Mouse (Mus musculus) liver, embryonic 16.5 days (tissue): Measurements from ENCODE around the gene Speer4d. TPM values are rescaled to one million over a fixed set of nuclear protein-coding genes. Genes with fewer than 3 reads are reported as not detected.
"Not testable (repeated sequence)": the region's sequence is repeated elsewhere in the genome, so short reads cannot be mapped to it uniquely, and the experiment has no call there.

Experiments used
- ATAC-seq: fragments of 200-750 bp; cut with Nextera tagmentation; 2 replicates; pipeline ENCODE4 v1.8.0; 2017; ENCODE audit warnings: low read depth, mild to moderate bottlenecking, moderate number of reproducible peaks, moderate library complexity
- H3K27ac ChIP-seq: fragments of 300-500 bp; sonication (generic); 2 replicates; pipeline ENCODE4 v1.5.1; 2014; ENCODE audit warnings: mild to moderate bottlenecking, low read length
- H3K27me3 ChIP-seq: fragments of 300-500 bp; sonication (generic); 2 replicates; pipeline ENCODE4 v1.6.1; 2014; ENCODE audit warnings: low read depth, low read length, mixed read lengths; ENCODE audit not compliant: control insufficient read depth, insufficient read depth
- H3K36me3 ChIP-seq: fragments of 300-500 bp; sonication (generic); 2 replicates; pipeline ENCODE4 v1.6.1; 2014; ENCODE audit warnings: mild to moderate bottlenecking; ENCODE audit not compliant: control insufficient read depth, insufficient read depth
- H3K4me1 ChIP-seq: fragments of 300-500 bp; sonication (generic); 2 replicates; pipeline ENCODE4 v1.6.1; 2014; ENCODE audit warnings: low read depth, low read length, mixed read lengths; ENCODE audit not compliant: control insufficient read depth
- H3K4me2 ChIP-seq: fragments of 300-500 bp; sonication (generic); 2 replicates; pipeline ENCODE4 v1.6.1; 2014; ENCODE audit warnings: low read depth, low read length, mixed read lengths
- H3K4me3 ChIP-seq: fragments of 300-500 bp; sonication (generic); 2 replicates; pipeline ENCODE4 v1.5.1; 2014; ENCODE audit warnings: low read depth, mild to moderate bottlenecking, low read length
- H3K9ac ChIP-seq: fragments of 300-500 bp; sonication (generic); 2 replicates; pipeline ENCODE4 v1.6.1; 2014; ENCODE audit warnings: low read depth, low read length
- H3K9me3 ChIP-seq: fragments of 300-500 bp; sonication (generic); replicated peaks from 2 replicates; pipeline ENCODE4 v1.6.1; 2016; ENCODE audit warnings: low read length; ENCODE audit not compliant: control insufficient read depth
- WGBS: fragments of 180-500 bp; shearing (Covaris S2); extraction: QIAGEN DNeasy Blood & Tissue Kit; methylation state at CpG from one replicate; pipeline ENCODE4 v1.1.7; 2014; ENCODE audit not compliant: insufficient replicate concordance; 5-methylcytosine and 5-hydroxymethylcytosine counted together
- polyA plus RNA-seq: library from polyadenylated mRNA; unstranded; fragments of >200 nt; fragmentation: Nextera tagmentation; extraction: Ambion mirVana; gene quantifications from 2 replicates; pipeline ENCODE4 v1.2.1, GENCODE M21; 2015

The Speer4d gene
- polyA plus RNA-seq, 1 experiment from 2014 or later: not detected

- not testable (repeated sequence) for H3K36me3 ChIP-seq, H3K27ac ChIP-seq, H3K27me3 ChIP-seq, ATAC-seq, H3K4me2 ChIP-seq, H3K4me1 ChIP-seq, H3K9me3 ChIP-seq, H3K9ac ChIP-seq, H3K4me3 ChIP-seq
- 48% methylated on average over 3 of the region's 3 CpGs for WGBS
Observed at GRCm38 (mm10) chr5:15601960-15602359, 16.9 kb upstream of the Speer4d start.

- not testable (repeated sequence) for H3K4me2 ChIP-seq, H3K27ac ChIP-seq, H3K4me3 ChIP-seq, ATAC-seq, H3K9ac ChIP-seq, H3K9me3 ChIP-seq, H3K36me3 ChIP-seq, H3K4me1 ChIP-seq, H3K27me3 ChIP-seq
- 38% methylated on average over 3 of the region's 3 CpGs for WGBS
Observed at GRCm38 (mm10) chr5:15602424-15602947, 16.4 kb upstream of the Speer4d start.

- not testable (repeated sequence) for ATAC-seq, H3K9ac ChIP-seq, H3K27ac ChIP-seq, H3K9me3 ChIP-seq, H3K4me2 ChIP-seq, H3K4me1 ChIP-seq, H3K27me3 ChIP-seq, H3K4me3 ChIP-seq, H3K36me3 ChIP-seq
- WGBS: 32% methylated on average over 2 of the region's 2 CpGs
Observed at GRCm38 (mm10) chr5:15603008-15603407, 15.9 kb upstream of the Speer4d start.

DNA sequence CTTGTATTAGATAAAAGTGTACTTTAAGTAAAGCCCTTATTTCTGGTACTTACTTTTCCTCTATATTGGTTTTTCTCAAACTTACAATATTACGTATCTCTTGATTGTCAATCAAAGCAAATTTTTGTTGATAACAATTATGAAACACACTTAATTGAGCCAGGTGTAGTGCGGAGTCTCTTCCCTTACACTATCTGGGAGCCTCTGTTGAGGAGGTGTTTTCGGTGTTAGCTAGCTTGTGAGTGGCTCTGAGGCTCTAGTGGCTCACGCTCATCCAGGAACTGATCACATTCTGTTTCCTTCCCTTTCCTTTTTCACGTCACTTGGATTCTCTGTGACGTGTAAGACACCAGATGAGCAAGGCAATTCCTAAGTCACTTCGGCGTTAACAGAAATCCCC, 15.3 kb upstream of the Speer4d start:
- H3K9ac ChIP-seq, H3K27me3 ChIP-seq, H3K4me2 ChIP-seq, H3K4me3 ChIP-seq, ATAC-seq, H3K9me3 ChIP-seq, H3K36me3 ChIP-seq, H3K4me1 ChIP-seq, H3K27ac ChIP-seq: not testable (repeated sequence)
- 53% methylated on average over 8 of the region's 8 CpGs for WGBS

DNA sequence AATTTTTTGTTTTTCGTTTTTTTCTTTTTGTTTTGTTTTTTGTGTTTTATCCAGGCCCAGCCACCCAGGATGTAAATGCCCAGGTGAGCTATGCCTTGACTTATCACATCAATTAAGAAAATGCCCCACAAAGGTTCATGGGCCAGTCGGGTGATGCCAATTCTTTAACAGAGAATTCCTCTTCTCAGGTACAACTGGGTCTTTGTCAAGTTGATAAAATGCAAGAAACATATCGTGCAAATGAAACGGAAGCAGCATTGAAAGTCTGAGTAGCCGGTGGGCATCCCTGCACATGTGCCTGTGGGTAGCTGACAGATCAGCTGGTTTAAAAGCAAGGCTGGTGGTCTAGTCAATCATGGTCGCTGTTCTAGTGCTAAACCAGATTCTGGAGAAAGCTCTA, 12.2 kb upstream of the Speer4d start:
- H3K27ac ChIP-seq, H3K4me3 ChIP-seq, H3K4me1 ChIP-seq, H3K27me3 ChIP-seq, H3K9me3 ChIP-seq, H3K9ac ChIP-seq, H3K36me3 ChIP-seq, ATAC-seq, H3K4me2 ChIP-seq: not testable (repeated sequence)
- WGBS: 48% methylated on average over 6 of the region's 6 CpGs

DNA sequence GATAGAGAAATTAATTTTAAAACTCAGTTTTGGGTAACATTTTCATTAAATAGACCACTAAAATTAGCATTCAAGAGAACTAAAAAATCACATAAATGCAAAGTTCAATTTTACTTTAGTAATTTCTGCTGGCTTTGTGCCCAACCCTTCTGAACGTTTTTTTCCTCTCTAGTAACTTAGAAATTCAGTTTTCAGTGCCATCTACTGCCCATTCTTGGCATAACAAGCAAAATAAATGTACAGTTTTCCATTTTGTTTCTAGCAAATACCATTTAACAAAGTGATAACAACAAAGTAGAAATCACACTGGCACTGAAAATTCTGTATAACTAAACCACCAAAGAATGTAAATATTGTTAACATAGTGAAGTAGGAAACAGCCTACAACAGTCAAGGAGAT, 8.2 kb upstream of the Speer4d start:
- not testable (repeated sequence) for ATAC-seq, H3K27me3 ChIP-seq, H3K4me1 ChIP-seq, H3K9me3 ChIP-seq, H3K9ac ChIP-seq, H3K4me2 ChIP-seq, H3K27ac ChIP-seq, H3K36me3 ChIP-seq, H3K4me3 ChIP-seq
- 0% methylated on average over 1 of the region's 1 CpGs for WGBS

DNA sequence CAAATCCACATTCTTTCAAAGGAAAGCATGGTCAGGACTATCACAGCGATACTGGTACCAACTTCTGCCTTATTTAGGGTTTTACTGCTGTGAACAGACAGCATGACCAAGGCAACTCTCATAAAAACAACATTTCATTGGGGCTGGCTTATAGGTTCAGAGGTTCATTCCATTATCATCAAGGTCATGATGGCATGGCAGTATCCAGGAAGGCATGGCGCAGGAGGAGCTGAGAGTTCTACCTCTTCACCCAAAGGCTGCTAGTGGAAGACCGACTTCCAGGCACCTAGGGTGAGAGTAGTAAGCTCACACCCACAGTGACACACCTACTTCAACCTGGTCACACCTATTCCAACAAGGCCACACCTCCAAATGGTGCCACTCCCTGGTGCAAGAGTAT, 2.7 kb upstream of the Speer4d start:
- H3K4me1 ChIP-seq, H3K4me2 ChIP-seq, H3K4me3 ChIP-seq, H3K36me3 ChIP-seq, H3K9ac ChIP-seq, ATAC-seq, H3K9me3 ChIP-seq, H3K27me3 ChIP-seq, H3K27ac ChIP-seq: not testable (repeated sequence)
- WGBS: 45% methylated on average over 3 of the region's 3 CpGs

GRCm38 (mm10) chr5:15628136-15628535, 9.3 kb downstream of the Speer4d start:
- H3K4me2 ChIP-seq, H3K4me1 ChIP-seq, ATAC-seq, H3K27me3 ChIP-seq, H3K9ac ChIP-seq, H3K9me3 ChIP-seq, H3K36me3 ChIP-seq, H3K27ac ChIP-seq, H3K4me3 ChIP-seq: not testable (repeated sequence)
- 23% methylated on average over 1 of the region's 1 CpGs for WGBS

DNA sequence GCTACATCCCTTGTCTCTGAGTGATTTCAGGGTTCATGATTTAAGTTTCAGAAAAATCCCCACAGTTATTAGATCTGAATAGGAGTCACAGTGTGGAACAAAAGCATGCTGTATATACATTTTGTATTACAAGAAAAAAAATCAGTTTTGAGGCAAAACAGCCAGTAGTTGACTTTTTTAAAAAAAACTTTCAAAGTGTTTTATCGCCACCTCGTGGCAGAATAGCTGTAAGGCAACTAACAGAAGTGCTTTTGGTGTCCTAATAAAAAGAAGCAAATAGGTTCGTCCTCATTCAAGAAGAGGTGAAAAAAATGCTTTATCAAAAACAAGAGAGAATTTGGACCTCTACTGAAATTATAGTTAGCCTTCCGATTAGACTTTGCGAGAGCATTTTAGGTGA, 11.2 kb downstream of the Speer4d start:
- H3K27me3 ChIP-seq, H3K9ac ChIP-seq, H3K36me3 ChIP-seq, H3K4me1 ChIP-seq, H3K27ac ChIP-seq, H3K4me2 ChIP-seq, ATAC-seq, H3K9me3 ChIP-seq, H3K4me3 ChIP-seq: not testable (repeated sequence)
- WGBS: 22% methylated on average over 5 of the region's 5 CpGs

DNA sequence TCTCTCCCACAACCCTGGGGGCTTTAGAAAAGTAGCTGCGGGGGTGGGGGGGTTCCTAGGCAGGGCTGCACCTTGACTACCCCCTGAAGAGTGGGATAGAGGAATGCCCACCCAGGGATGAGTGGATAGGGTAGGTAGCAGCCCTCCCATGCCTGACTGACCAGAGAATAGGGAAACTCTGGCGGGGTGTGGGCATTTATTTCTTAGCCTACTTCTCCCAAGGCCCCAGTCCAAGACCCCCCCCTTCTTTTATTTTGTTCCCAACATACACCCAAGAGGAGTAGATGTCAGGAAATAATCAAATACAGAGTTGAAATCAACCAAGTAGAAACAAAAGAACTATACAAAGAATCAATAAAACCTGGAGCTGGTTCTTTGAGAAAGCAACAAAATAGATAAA, 18.8 kb downstream of the Speer4d start:
- H3K4me2 ChIP-seq, H3K27me3 ChIP-seq, H3K4me3 ChIP-seq, H3K4me1 ChIP-seq, H3K27ac ChIP-seq, ATAC-seq, H3K36me3 ChIP-seq, H3K9ac ChIP-seq, H3K9me3 ChIP-seq: not testable (repeated sequence)
- WGBS: 34% methylated on average over 2 of the region's 2 CpGs
